Mouse (Mus musculus) spleen, postnatal 4 days (tissue): ENCODE results near the gene Ppp2r5d.

Source experiments
- DNase-seq, 2 experiments: peaks; one replicate each; pipeline ENCODE4 v3.0.0; 2022; ENCODE audit warnings: low spot score in 2 of 2

Ppp2r5d gene

DNA sequence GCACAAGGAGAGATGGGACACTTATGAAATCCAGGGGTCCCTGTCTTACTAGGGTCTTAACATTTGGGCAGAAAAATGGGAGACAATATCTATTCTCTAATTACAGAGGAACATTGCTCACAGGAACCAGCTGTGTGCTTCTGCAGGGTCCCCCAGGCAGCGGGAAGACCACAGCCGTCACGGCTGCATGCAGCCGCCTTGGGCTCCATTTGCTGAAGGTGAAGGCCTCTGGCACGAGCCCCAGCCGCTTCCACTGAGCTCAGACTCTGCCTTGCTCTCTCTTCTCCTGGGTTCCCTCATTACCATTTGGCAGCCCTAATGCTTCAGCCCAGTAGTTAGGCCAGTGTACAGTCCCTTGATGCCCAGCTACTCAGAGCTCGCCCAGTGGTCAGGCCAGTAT, 16.2 kb upstream of the Ppp2r5d start:
- DNase-seq = no peak

DNA sequence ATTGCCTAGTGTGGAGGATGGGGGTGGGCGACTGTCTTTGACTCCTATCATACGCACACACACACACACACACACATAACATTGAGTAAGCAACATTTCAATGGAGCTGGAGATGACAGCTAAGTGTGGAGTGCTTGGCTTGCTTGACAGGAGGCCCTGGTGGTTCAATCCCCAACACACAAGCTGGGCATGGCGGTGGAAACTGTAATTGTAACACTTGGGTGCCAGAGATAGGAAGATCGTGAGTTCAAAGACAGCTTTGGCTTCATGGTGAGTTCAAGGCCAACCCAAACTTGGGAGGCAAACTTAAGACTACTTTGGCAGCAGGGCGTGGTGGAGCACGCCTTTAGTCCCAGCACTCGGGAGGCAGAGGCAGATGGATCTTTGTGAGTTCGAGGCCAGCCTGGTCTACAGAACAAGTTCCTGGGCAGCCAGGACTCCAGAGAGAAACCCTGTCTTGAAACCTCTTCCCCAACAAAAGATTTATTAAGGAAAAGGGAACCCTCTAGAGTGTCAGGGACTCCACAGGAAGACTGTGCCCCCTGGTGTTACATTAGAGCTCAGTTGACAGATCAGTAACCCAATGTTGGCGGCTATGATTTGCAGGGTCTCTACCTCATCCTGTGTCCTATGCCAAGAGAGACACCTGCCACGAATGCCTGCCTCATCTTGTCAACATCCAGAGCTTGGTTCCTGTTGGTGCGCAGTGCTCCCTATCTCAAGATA, 10.0 kb upstream of the Ppp2r5d start:
- no peak for DNase-seq

DNA sequence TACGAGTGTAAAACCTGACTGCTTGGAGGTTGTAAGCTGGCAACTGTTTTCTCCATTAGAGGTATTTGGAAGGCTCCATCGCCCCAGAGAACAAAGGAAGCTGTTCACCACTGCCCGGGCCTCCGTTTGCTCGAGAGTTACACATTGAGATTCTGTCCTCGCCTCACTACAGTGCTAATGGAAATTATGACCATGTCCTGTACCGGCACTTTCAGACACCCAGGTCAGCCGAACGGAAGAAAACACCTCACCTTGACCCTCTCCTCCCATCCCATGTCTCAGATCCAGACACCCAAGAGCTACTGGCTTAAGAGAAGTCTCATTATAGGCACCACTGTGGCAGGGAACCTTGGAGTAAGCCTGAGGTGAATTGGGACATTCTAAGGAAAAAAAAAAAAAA, 8.9 kb upstream of the Ppp2r5d start:
- DNase-seq = no peak

DNA sequence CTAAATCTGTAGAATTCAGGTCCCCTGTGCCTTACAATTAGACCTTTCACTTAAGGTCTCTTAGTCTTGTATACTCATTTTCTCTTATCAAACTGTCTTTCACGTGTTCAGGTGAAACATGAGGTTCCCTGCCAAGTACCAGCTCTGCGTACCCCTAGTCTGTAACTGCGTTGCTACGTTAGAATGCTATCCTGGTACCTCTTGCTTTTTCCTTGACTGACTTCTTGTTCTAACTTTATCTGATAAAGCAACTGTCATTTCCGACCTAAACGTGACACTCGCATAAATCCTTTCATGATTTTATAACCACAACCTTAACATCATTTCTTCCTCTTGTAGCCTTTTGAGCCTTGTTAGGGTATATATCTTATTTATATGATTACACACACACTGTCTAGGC, 7.5 kb upstream of the Ppp2r5d start:
- DNase-seq = no peak

DNA sequence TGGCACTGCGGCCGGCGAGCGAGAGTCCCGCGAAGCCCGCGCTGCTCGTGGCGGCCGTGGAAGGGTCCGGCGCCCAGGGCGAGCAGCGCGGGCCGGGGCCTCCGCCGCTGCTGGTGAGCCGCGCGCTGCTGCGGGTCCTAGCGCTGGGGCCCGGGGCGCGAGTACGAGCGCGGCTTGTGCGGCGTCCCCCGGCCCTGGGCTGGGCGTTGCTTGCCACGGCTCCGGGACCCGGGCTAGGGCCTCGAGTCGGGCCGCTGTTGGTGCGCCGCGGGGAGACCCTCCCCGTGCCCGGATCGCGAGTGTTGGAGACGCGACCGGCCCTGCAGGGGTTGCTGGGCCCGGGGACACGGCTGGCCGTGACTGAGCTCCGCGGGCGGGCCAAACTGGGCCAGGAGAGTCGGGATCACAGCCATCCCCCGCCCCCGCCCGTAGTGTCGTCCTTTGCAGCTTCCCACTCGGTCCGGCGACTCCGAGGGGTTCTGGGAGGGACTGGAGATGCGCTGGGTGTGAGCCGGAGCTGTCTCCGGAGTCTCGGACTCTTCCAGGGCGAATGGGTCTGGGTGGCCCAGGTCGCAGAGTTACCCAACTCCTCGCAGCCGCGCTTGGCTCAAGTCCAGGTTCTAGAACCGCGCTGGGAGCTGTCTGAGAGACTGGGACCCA, 6.8 kb upstream of the Ppp2r5d start:
- peak; percentile 61 to 83 for DNase-seq

DNA sequence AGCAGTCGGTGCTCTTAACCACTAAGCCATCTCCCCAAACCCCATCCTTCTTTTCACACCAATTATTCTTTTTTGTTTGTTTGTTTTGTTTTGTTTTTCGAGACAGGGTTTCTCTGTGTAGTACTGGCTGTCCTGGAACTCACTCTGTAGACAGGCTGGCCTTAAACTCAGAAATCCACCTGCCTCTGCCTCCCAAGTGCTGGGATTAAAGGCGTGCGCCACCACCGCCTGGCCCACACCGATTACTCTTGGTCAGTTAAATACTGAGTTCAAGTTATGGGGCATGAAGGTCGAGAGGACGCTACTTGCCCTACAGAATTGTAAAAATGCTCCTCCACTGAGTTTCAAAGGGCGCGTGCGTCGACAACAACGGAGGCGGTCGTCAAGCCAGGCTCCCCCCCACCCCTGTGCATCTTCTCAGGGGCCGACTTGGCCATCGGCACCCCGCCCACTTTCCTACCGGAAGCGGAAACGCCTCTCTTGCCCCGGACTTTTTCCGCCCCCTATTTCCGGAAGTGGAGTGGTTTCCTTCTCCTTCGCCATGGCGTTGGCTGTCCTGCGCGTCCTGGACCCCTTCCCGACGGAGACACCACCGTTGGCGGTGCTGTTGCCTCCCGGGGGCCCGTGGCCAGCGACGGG, 6.2 kb upstream of the Ppp2r5d start, which contains the start of gene Pex6:
Gene Pex6 (plus strand): TSS at position 505 of the 639 bp plus-strand sequence.
- peak; percentile 87 to 93 for DNase-seq

DNA sequence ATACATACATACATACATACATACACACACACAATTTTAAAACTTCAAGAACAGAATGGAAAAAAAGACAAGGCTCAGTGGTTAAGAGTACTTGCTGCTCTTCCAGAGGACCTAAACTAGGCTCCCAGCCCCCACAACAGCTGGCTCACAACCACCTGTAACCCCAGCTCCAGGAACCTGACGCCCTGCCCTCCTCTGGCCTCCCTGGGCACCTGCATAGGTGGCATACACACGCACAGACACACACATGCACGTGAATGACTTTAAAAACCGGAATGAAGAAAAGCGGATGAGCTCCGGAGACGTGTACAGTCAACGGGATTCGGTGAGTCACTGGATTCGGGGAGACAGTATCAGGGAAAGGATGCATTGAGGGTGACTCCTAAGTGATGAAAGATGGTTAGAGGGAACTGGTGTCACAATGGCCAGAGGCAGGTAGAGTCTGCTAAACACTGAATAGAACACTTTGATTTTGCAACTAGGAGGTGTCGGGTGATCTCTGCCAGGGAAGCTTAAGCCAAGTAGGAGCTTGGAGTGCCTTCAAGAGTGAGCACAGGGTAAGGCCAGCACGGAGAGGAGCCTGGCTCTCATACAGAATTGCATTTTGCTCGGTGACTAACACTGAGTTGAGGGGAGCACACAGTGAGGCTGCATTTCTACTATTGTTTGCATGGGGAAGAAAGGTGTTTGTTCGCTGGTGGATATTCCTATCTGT, 1.6 kb upstream of the Ppp2r5d start:
- no peak for DNase-seq

DNA sequence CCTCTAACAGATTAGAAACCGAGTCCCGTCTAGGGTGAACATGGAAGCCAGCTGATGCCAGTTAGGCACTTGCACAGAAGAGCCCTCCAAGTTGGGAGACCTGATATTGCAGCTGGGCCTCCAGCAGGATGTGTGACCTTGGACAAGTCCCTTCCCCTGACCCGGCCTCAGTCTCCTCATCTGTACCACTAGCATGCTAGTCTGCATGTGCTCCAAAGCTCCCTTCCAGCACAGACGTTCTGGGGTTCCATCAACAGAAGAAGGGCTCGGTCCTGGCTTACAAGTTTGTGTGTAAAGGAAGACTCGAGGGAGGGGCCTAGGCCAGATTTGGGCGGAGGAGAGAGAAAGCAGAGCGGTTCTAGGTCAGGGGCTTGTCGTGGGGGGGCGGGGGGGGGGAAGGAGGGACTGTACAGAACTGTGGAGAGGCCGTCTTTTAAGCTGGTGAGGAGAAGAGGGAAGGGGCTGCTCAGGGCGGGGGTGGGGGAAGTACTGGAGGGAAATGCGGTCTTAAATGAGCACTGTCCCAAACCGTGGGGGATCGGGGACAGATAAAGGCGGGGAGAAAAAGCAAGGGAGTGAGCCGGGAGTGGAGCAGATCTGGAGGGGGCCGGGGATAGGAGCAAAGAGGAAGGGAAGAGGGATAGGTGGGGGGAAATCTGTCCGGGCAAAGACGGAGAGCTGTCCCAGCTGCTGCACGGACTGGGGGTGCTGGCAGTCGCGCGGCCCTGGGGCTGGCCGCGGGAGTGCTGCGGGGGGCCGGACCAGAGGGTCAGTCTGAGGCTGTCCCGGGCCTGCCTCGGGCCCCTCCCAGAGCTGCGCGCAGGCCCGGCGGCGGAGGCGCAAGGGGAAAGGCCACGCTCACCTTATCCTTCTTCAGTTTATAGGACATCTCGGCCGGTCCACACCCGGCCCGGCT, 682 bp downstream of the Ppp2r5d start:
- DNase-seq = no peak

DNA sequence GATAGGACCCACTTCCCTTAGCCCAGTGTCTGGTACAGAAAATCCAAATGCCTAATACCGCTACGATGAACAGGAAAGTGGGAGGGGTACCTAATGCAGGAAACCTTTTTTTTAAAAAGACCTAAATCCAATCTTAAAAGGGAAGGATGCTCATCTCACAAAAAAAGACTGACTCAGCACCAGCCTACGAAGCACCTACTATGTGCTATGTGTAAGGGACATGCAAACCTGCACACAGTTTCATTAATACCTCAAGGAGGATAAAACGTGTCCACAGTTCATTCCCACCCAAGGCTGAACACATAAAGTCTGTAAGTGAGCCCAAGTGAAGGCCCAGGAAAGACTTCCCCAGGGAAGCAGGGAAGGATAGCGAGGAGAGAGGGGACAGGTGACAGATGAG, 2.4 kb downstream of the Ppp2r5d start:
- DNase-seq = no peak

DNA sequence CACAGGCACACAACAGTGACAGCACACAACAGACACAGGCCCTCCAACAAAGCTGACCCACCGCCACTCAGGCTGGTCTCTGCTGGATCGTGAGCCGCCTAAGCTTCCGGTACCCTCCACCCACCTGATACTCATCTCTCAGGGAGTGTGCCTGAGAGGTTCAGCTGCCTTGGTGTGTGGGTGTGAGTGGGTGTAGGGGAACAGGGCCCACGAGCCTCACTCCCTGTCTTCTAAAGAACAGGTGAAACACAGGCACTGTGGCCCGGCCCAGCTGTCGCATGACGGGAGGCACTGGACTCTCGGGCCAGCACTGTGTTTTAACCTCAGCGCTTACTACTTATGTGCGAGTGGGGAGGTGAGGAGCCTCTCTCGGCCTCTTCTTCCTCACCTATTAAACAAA, 2.8 kb downstream of the Ppp2r5d start:
- DNase-seq = no peak

DNA sequence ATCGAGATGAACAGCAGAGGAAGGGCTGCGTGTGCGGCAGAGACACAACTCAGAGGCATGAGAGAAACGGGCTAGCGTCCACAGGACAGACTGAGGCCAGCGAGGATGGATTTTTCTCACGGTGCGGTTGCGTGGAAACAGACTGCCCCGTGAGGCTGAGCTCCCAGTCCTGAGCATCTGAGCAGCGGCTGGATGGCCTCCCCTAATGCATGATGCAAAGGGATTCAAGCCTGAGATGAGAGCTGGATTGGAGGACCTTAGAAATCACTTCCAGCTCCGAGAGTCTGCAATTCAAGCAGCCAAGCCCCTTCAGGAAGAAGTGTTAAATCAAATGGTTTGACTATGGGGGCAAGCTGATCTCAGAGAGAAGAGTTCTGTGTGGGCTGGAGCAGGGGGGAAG, 3.4 kb downstream of the Ppp2r5d start:
- DNase-seq = no peak

DNA sequence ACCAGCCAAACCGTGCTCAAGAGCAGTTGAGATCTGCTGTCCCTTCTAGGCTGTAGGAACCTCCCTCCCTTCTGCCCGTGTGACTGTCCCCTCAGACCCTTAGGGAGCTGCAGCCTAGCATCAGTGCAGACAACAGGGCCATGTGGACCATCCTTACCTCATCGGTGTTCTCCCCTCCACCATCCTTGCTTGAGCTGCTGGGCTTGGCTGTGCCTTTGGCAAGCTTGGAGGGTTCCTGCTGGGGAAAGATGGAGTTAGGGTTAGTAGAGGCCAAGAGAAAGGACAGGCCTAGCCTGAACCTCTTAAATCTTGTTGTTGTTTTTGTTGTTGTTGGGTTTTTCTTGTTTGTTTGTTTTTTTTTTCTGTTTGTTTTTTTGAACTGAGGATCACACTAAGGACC, 5.0 kb downstream of the Ppp2r5d start:
- no peak for DNase-seq

DNA sequence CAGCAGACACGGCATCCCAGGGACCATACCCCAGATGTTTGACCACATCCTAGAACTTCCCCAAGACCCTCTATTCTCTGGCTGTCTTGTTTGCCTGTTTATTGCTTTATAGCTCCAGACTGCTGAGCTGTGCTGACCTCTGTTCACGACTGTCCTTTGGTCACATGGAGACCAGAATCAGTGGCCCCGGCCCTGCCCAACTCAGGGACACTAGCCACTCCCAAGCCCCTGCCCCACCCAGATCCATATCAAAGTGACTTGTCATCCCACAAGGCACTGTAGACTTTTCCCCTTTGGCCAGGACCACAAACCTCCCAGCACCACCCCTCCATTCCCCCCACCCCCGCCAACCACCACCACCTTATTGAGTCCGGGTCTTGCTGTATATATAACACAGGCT, 5.7 kb downstream of the Ppp2r5d start:
- DNase-seq = no peak

DNA sequence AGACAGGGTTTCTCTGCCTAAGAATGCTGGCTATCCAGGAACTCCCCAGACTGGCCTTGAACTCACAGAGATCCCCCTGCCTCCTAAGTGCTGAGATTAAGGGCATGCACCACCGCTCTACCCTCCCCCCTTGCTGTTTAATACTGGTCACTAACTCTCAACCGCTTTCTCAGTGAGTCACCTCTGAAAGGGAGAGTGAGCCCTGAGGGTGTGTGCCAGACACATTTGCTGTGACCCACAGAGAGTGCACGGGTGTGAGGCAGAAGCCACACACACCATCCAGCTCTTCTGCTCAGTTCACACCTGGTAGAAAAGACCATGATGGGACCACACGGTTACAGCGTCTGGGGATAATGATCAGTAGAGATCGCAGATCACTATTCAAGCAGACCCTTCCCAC, 6.4 kb downstream of the Ppp2r5d start:
- no peak for DNase-seq

DNA sequence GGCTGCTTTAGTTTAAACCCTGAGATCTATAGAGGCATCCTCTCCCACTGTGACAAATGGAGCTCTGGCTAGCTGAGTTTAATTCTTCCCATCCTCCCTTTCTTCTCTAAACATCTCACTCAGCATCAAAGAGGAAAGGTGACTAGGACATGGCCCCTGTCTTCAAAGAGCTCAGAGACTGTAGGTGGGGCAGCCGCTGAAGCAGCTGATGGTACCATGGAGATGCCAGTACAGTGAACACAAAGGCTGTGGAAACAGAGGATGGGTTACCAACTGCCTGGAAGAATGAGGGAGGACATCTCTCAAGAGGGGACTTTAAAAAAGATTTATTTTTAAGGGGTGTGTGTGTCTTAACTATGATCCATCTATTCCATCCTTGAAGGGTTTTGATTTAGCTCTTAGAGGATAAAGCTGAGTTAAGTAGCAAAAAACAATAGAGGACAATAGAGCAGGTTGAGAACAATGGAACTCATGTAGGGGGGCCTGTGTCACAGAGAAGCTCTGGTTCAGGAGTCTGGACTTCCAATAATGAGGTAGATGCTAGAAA, 10.3 kb downstream of the Ppp2r5d start:
- no peak for DNase-seq

DNA sequence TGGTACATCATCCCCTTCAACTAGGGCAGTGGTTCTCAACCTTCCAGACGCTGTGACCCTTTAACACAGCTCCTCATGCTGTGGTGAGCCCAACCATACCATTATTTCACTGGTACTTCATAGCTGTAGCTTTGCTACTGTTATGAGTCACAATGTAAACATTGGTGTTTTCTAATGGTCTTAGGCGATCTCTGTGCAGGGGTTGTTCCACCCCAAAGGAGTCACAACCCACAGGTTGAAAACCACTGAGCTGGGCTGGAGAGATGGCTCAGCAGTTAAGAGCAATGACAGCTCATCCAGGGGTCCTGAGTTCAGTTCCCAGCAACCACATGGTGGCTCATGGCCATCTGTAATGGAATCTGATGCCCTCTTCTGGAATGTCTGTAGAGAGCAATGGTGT, 13.5 kb downstream of the Ppp2r5d start:
- no peak for DNase-seq

DNA sequence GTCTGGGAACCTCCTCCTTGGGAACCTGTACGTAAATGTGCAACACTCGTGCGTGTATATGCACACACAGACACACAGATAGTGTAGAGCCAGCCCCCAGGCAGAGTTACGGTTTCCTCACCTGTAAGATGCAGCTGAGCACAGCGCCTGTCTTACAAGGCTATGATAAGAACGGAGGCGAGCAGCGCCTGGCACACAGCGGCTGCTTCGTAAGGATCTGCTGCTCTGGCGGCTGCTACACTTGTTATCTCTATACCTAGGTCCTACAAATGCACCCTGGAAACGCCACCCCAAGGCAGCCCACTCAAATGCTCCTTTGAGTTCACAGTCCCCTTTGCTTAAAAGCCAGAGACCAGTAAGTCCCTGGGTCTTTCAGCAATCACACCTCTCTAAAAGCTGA, 14.2 kb downstream of the Ppp2r5d start:
- DNase-seq = no peak

DNA sequence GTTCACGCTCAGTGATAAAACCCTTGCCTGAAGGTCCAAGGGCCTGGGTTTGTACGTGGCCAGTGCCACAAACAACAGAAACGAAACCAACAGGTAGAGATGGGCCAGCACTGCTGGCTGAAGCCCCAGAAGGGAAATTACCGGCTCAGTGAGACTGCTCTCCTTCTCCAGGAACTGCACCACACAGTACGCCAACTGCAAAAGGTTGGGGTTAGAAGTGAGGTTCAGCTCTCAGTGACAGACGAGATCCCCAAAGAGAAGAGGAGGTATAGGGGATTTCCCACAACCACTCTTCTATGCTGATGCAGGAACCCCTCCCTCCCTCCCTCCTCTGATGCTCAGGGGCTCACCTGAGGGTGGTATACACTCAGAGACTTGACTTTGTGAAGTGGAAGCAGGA, 19.0 kb downstream of the Ppp2r5d start:
- no peak for DNase-seq

DNA sequence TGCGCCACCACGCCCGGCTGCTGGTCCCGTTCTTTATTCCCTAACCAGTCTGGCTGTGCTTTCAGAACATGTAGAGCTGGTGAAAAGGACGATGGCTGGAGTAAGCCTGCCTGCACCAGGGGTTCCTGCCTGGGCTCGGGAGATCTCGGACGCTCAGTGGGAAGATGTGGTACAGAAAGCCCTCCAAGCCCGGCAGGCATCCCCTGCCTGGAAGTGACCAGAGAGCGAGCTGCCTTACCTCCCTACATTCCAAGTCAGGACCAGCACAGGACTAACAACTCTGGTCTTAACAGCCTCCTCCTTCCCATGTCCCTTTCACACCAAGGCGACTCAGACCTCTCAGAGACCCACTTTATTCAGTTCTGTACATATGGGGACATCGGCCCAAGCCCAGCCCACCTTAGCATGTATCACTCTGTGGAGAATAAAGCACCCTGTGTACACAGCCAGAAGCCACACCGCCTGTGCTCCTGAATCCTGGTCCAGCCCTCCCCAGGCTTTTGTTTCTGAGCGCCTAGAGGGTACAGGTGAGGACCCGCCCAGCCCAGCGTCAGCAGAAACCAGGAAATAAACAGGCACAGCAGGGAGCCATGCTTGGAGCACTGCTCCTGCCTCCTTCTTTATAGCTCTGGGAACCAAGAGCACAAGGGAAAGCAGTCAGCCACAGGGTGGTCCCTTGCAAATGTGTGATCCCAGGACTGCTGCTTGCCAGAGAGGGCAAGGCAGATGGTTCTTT, 22.1 kb downstream of the Ppp2r5d start:
- DNase-seq = no peak

DNA sequence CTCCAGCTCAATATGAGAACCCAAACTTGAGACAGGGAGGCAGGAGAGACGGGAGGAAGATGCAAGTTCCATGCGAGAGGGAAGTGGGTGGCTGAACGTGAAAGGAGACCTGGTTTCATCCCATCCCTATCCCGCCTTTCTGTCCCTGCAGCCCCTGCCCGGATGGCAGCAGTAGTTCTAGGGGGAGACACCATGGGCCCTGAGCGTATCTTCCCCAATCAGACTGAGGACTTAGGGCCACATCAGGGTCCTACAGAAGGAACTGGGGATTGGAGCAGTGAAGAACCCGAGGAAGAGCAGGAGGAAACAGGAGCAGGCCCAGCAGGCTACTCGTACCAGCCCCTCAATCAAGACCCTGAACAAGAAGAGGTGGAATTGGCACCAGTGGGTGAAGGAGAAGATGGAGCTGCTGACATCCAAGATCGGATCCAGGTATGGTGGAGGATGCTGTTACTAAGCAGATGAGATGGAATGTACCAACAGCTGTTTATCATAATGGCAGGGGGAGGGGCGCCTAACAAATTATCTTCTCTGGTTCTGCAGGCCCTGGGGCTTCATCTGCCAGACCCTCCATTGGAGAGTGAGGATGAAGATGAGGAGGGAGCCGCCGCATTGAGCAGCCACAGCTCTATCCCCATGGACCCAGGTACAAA, 23.3 kb downstream of the Ppp2r5d start:
- DNase-seq = no peak
